Mouse (Mus musculus): Measurements from ENCODE around the gene Csnk1g1. TPM values are rescaled to one million over a fixed set of nuclear protein-coding genes. Genes with fewer than 3 reads are reported as not detected.

Csnk1g1 gene
- polyA plus RNA-seq, 1 experiment from 2014 or later: 20.8 TPM

- H3K27me3 ChIP-seq (ENCODE audit: control insufficient read depth, insufficient read depth, low read length): no peaks in the 10 kb centered on the region
- H3K27ac ChIP-seq (ENCODE audit: low read depth, low read length): no peak overlapping the region
- H3K9ac ChIP-seq (ENCODE audit: low read depth, low read length): no peak overlapping the region
- no peak overlapping the region for H3K4me2 ChIP-seq (replicated peaks; ENCODE audit: low read depth, low read length)
- no peak overlapping the region for H3K4me3 ChIP-seq (ENCODE audit: low read length)
- peaks cover 25% of the 10 kb centered on the region for H3K36me3 ChIP-seq (ENCODE audit: control insufficient read depth, insufficient read depth, low read length)
- H3K9me3 ChIP-seq (ENCODE audit: control insufficient read depth, low read length): no peaks in the 10 kb centered on the region
- no peaks in the 10 kb centered on the region for H3K4me1 ChIP-seq (ENCODE audit: control insufficient read depth, insufficient read depth, low read length)
- ATAC-seq (ENCODE audit: low FRiP score, low TSS enrichment): no peak
- 83% methylated on average over 4 of the region's 4 CpGs for WGBS
These were observed 129.4 kb downstream of the Csnk1g1 start for GRCm38 (mm10) chr9:66038082-66038481.

GRCm38 (mm10) chr9:66038581-66038980 is 129.9 kb downstream of the Csnk1g1 start:
- no peak for ATAC-seq (ENCODE audit: low FRiP score, low TSS enrichment)
- 90% methylated on average over 4 of the region's 4 CpGs for WGBS
- Histone ChIP-seq H3K27me3 (ENCODE audit: control insufficient read depth, insufficient read depth, low read length) (no peaks in the 10 kb centered on the region), H3K9ac (ENCODE audit: low read depth, low read length) (no peak overlapping the region), H3K4me2 (replicated peaks; ENCODE audit: low read depth, low read length) (no peak overlapping the region), H3K36me3 (ENCODE audit: control insufficient read depth, insufficient read depth, low read length) (peaks cover 25% of the 10 kb centered on the region), H3K4me1 (ENCODE audit: control insufficient read depth, insufficient read depth, low read length) (no peaks in the 10 kb centered on the region), H3K9me3 (ENCODE audit: control insufficient read depth, low read length) (no peaks in the 10 kb centered on the region), H3K27ac (ENCODE audit: low read depth, low read length) (no peak overlapping the region), H3K4me3 (ENCODE audit: low read length) (no peak overlapping the region)

- Histone ChIP-seq H3K36me3 (ENCODE audit: control insufficient read depth, insufficient read depth, low read length) (peaks cover 21% of the 10 kb centered on the region), H3K9me3 (ENCODE audit: control insufficient read depth, low read length) (no peaks in the 10 kb centered on the region), H3K27me3 (ENCODE audit: control insufficient read depth, insufficient read depth, low read length) (no peaks in the 10 kb centered on the region), H3K4me2 (replicated peaks; ENCODE audit: low read depth, low read length) (no peak overlapping the region), H3K4me1 (ENCODE audit: control insufficient read depth, insufficient read depth, low read length) (no peaks in the 10 kb centered on the region), H3K4me3 (ENCODE audit: low read length) (no peak overlapping the region), H3K27ac (ENCODE audit: low read depth, low read length) (no peak overlapping the region), H3K9ac (ENCODE audit: low read depth, low read length) (no peak overlapping the region)
- WGBS: 76% methylated on average over 4 of the region's 4 CpGs
- ATAC-seq (ENCODE audit: low FRiP score, low TSS enrichment): no peak
These were observed 130.6 kb downstream of the Csnk1g1 start for GRCm38 (mm10) chr9:66039290-66039689.

- 84% methylated on average over 3 of the region's 3 CpGs for WGBS
- Histone ChIP-seq H3K9me3 (ENCODE audit: control insufficient read depth, low read length) (no peaks in the 10 kb centered on the region), H3K9ac (ENCODE audit: low read depth, low read length) (no peak overlapping the region), H3K27me3 (ENCODE audit: control insufficient read depth, insufficient read depth, low read length) (no peaks in the 10 kb centered on the region), H3K4me3 (ENCODE audit: low read length) (no peak overlapping the region), H3K27ac (ENCODE audit: low read depth, low read length) (no peak overlapping the region), H3K36me3 (ENCODE audit: control insufficient read depth, insufficient read depth, low read length) (peaks cover 16% of the 10 kb centered on the region), H3K4me2 (replicated peaks; ENCODE audit: low read depth, low read length) (no peak overlapping the region), H3K4me1 (ENCODE audit: control insufficient read depth, insufficient read depth, low read length) (no peaks in the 10 kb centered on the region)
- ATAC-seq (ENCODE audit: low FRiP score, low TSS enrichment): no peak
These were observed 132.1 kb downstream of the Csnk1g1 start for GRCm38 (mm10) chr9:66040801-66041200.

GRCm38 (mm10) chr9:66042331-66042730 is 133.6 kb downstream of the Csnk1g1 start:
- 68% methylated on average over 4 of the region's 4 CpGs for WGBS
- Histone ChIP-seq H3K4me3 (ENCODE audit: low read length) (no peak overlapping the region), H3K9me3 (ENCODE audit: control insufficient read depth, low read length) (no peaks in the 10 kb centered on the region), H3K4me1 (ENCODE audit: control insufficient read depth, insufficient read depth, low read length) (no peaks in the 10 kb centered on the region), H3K27me3 (ENCODE audit: control insufficient read depth, insufficient read depth, low read length) (no peaks in the 10 kb centered on the region), H3K27ac (ENCODE audit: low read depth, low read length) (no peak overlapping the region), H3K9ac (ENCODE audit: low read depth, low read length) (no peak overlapping the region), H3K36me3 (ENCODE audit: control insufficient read depth, insufficient read depth, low read length) (peaks cover 16% of the 10 kb centered on the region), H3K4me2 (replicated peaks; ENCODE audit: low read depth, low read length) (no peak overlapping the region)
- no peak for ATAC-seq (ENCODE audit: low FRiP score, low TSS enrichment)

- H3K9me3 ChIP-seq (ENCODE audit: control insufficient read depth, low read length): no peaks in the 10 kb centered on the region
- no peak overlapping the region for H3K4me3 ChIP-seq (ENCODE audit: low read length)
- H3K4me1 ChIP-seq (ENCODE audit: control insufficient read depth, insufficient read depth, low read length): no peaks in the 10 kb centered on the region
- no peak for ATAC-seq (ENCODE audit: low FRiP score, low TSS enrichment)
- H3K9ac ChIP-seq (ENCODE audit: low read depth, low read length): no peak overlapping the region
- H3K4me2 ChIP-seq (replicated peaks; ENCODE audit: low read depth, low read length): no peak overlapping the region
- WGBS: 96% methylated on average over 3 of the region's 3 CpGs
- no peaks in the 10 kb centered on the region for H3K27me3 ChIP-seq (ENCODE audit: control insufficient read depth, insufficient read depth, low read length)
- no peak overlapping the region for H3K27ac ChIP-seq (ENCODE audit: low read depth, low read length)
- peaks cover 16% of the 10 kb centered on the region for H3K36me3 ChIP-seq (ENCODE audit: control insufficient read depth, insufficient read depth, low read length)
These were observed 134.5 kb downstream of the Csnk1g1 start for GRCm38 (mm10) chr9:66043241-66043640.

GRCm38 (mm10) chr9:66049931-66050601 is 141.3 kb downstream of the Csnk1g1 start:
- H3K36me3 ChIP-seq (ENCODE audit: control insufficient read depth, insufficient read depth, low read length): no peaks in the 10 kb centered on the region
- 59% methylated on average over 6 of the region's 6 CpGs for WGBS
- H3K27me3 ChIP-seq (ENCODE audit: control insufficient read depth, insufficient read depth, low read length): no peaks in the 10 kb centered on the region
- H3K9me3 ChIP-seq (ENCODE audit: control insufficient read depth, low read length): no peaks in the 10 kb centered on the region
- H3K9ac ChIP-seq (ENCODE audit: low read depth, low read length): no peak overlapping the region
- ATAC-seq (ENCODE audit: low FRiP score, low TSS enrichment): no peak
- H3K4me3 ChIP-seq (ENCODE audit: low read length): no peak overlapping the region
- H3K27ac ChIP-seq (ENCODE audit: low read depth, low read length): peak overlapping the region; percentile 47; the same call in 1 of the 2 replicates
- H3K4me1 ChIP-seq (ENCODE audit: control insufficient read depth, insufficient read depth, low read length): peaks cover 8% of the 10 kb centered on the region
- H3K4me2 ChIP-seq (replicated peaks; ENCODE audit: low read depth, low read length): no peak overlapping the region

- no peaks in the 10 kb centered on the region for H3K9me3 ChIP-seq (ENCODE audit: control insufficient read depth, low read length)
- no peak overlapping the region for H3K4me2 ChIP-seq (replicated peaks; ENCODE audit: low read depth, low read length)
- no peaks in the 10 kb centered on the region for H3K36me3 ChIP-seq (ENCODE audit: control insufficient read depth, insufficient read depth, low read length)
- H3K27ac ChIP-seq (ENCODE audit: low read depth, low read length): no peak overlapping the region
- no peak for ATAC-seq (ENCODE audit: low FRiP score, low TSS enrichment)
- H3K9ac ChIP-seq (ENCODE audit: low read depth, low read length): no peak overlapping the region
- peaks cover 8% of the 10 kb centered on the region for H3K4me1 ChIP-seq (ENCODE audit: control insufficient read depth, insufficient read depth, low read length)
- H3K4me3 ChIP-seq (ENCODE audit: low read length): no peak overlapping the region
- no peaks in the 10 kb centered on the region for H3K27me3 ChIP-seq (ENCODE audit: control insufficient read depth, insufficient read depth, low read length)
- WGBS: 77% methylated on average over 4 of the region's 4 CpGs
These were observed 142.8 kb downstream of the Csnk1g1 start for GRCm38 (mm10) chr9:66051493-66051892.

- Histone ChIP-seq H3K9ac (ENCODE audit: low read depth, low read length) (no peak overlapping the region), H3K27me3 (ENCODE audit: control insufficient read depth, insufficient read depth, low read length) (no peaks in the 10 kb centered on the region), H3K36me3 (ENCODE audit: control insufficient read depth, insufficient read depth, low read length) (no peaks in the 10 kb centered on the region), H3K4me1 (ENCODE audit: control insufficient read depth, insufficient read depth, low read length) (peaks cover 8% of the 10 kb centered on the region), H3K27ac (ENCODE audit: low read depth, low read length) (no peak overlapping the region), H3K4me3 (ENCODE audit: low read length) (no peak overlapping the region), H3K4me2 (replicated peaks; ENCODE audit: low read depth, low read length) (no peak overlapping the region), H3K9me3 (ENCODE audit: control insufficient read depth, low read length) (no peaks in the 10 kb centered on the region)
- WGBS: 97% methylated on average over 1 of the region's 1 CpGs
- no peak for ATAC-seq (ENCODE audit: low FRiP score, low TSS enrichment)
These were observed 144.0 kb downstream of the Csnk1g1 start for GRCm38 (mm10) chr9:66052731-66053130.

Measured in kidney, embryonic 14.5 days (tissue).